Mouse (Mus musculus) E14TG2a.4 (cell line): ENCODE results near the gene Fam83b.

ENCODE experiments used
- CTCF ChIP-seq: conservative IDR thresholded peaks from 2 replicates; pipeline ENCODE4 v1.5.1; 2014; ENCODE audit warnings: low read length
- NANOG ChIP-seq: IDR thresholded peaks from 2 replicates; pipeline ENCODE4 v1.6.1; 2014; ENCODE audit warnings: borderline replicate concordance, low read length, mixed read lengths

- TF ChIP-seq CTCF (no peak), NANOG (no peak)
These were observed 111.2 kb downstream of the Fam83b start for GRCm38 (mm10) chr9:76455703-76456102.
